Mouse (Mus musculus): ENCODE data around the gene Ttc29. TPM values are rescaled to one million over a fixed set of nuclear protein-coding genes. Genes with fewer than 3 reads are reported as not detected.

Gene Ttc29
- total and polyA plus RNA-seq, 2 experiments from 2014 or later, result 0.05 TPM; not detected in 1

GRCm38 (mm10) chr8:78423937-78424336 lies 210.8 kb downstream of the Ttc29 start:
- Histone ChIP-seq H3K9me3 (replicated peaks; ENCODE audit: control insufficient read depth, low read length) (no peaks in the 10 kb centered on the region), H3K4me2 (ENCODE audit: low read depth, low read length) (no peak overlapping the region), H3K9ac (replicated peaks; ENCODE audit: low read depth, low read length) (no peak overlapping the region), H3K4me3 (ENCODE audit: low read depth, low read length) (no peak overlapping the region), H3K27ac (ENCODE audit: low read depth) (no peak overlapping the region), H3K4me1 (ENCODE audit: control insufficient read depth, insufficient read depth) (no peaks in the 10 kb centered on the region), H3K27me3 (ENCODE audit: control insufficient read depth, insufficient read depth, low read length) (peaks cover 70% of the 10 kb centered on the region), H3K36me3 (replicated peaks; ENCODE audit: control insufficient read depth, insufficient read depth, low read length) (no peaks in the 10 kb centered on the region)
- ATAC-seq (ENCODE audit: insufficient read depth, low read depth) (no peak), DNase-seq (ENCODE audit: low spot score) (no peak)
- TF ChIP-seq CTCF (IDR thresholded peaks at IDR 0.05; ENCODE audit: low read depth) (no peak), EP300 (IDR thresholded peaks at IDR 0.05; ENCODE audit: low read depth) (no peak)
- 3% methylated on average over 1 of the region's 1 CpGs for whole genome bisulfite sequencing

GRCm38 (mm10) chr8:78426455-78426854 lies 213.4 kb downstream of the Ttc29 start:
- Histone ChIP-seq H3K9me3 (replicated peaks; ENCODE audit: control insufficient read depth, low read length) (no peaks in the 10 kb centered on the region), H3K4me1 (ENCODE audit: control insufficient read depth, insufficient read depth) (no peaks in the 10 kb centered on the region), H3K27ac (ENCODE audit: low read depth) (no peak overlapping the region), H3K9ac (replicated peaks; ENCODE audit: low read depth, low read length) (no peak overlapping the region), H3K27me3 (ENCODE audit: control insufficient read depth, insufficient read depth, low read length) (peaks cover 82% of the 10 kb centered on the region), H3K4me2 (ENCODE audit: low read depth, low read length) (no peak overlapping the region), H3K36me3 (replicated peaks; ENCODE audit: control insufficient read depth, insufficient read depth, low read length) (no peaks in the 10 kb centered on the region), H3K4me3 (ENCODE audit: low read depth, low read length) (no peak overlapping the region)
- ATAC-seq (ENCODE audit: insufficient read depth, low read depth) (no peak), DNase-seq (ENCODE audit: low spot score) (no peak)
- WGBS, result 4% methylated on average over 10 of the region's 10 CpGs
- TF ChIP-seq EP300 (IDR thresholded peaks at IDR 0.05; ENCODE audit: low read depth), result no peak
- no peak for TF ChIP-seq CTCF (IDR thresholded peaks at IDR 0.05; ENCODE audit: low read depth)

- TF ChIP-seq CTCF (IDR thresholded peaks at IDR 0.05; ENCODE audit: low read depth) (no peak), EP300 (IDR thresholded peaks at IDR 0.05; ENCODE audit: low read depth) (no peak)
- no peak overlapping the region for H3K9ac ChIP-seq (replicated peaks; ENCODE audit: low read depth, low read length)
- WGBS, result 3% methylated on average over 32 of the region's 32 CpGs
- no peak for DNase-seq (ENCODE audit: low spot score)
- ATAC-seq (ENCODE audit: insufficient read depth, low read depth), result no peak
- H3K4me3 ChIP-seq (ENCODE audit: low read depth, low read length), result no peak overlapping the region
- H3K27ac ChIP-seq (ENCODE audit: low read depth), result no peak overlapping the region
- no peaks in the 10 kb centered on the region for H3K36me3 ChIP-seq (replicated peaks; ENCODE audit: control insufficient read depth, insufficient read depth, low read length)
- no peaks in the 10 kb centered on the region for H3K4me1 ChIP-seq (ENCODE audit: control insufficient read depth, insufficient read depth)
- H3K9me3 ChIP-seq (replicated peaks; ENCODE audit: control insufficient read depth, low read length), result no peaks in the 10 kb centered on the region
- peaks cover 82% of the 10 kb centered on the region for H3K27me3 ChIP-seq (ENCODE audit: control insufficient read depth, insufficient read depth, low read length)
- H3K4me2 ChIP-seq (ENCODE audit: low read depth, low read length), result no peak overlapping the region
Observed at GRCm38 (mm10) chr8:78426875-78427768, 214.0 kb downstream of the Ttc29 start.

GRCm38 (mm10) chr8:78427769-78428130 lies 214.7 kb downstream of the Ttc29 start:
- WGBS, result 2% methylated on average over 8 of the region's 8 CpGs
- Histone ChIP-seq H3K4me2 (ENCODE audit: low read depth, low read length) (no peak overlapping the region), H3K9me3 (replicated peaks; ENCODE audit: control insufficient read depth, low read length) (no peaks in the 10 kb centered on the region), H3K4me3 (ENCODE audit: low read depth, low read length) (no peak overlapping the region), H3K9ac (replicated peaks; ENCODE audit: low read depth, low read length) (no peak overlapping the region), H3K4me1 (ENCODE audit: control insufficient read depth, insufficient read depth) (no peaks in the 10 kb centered on the region), H3K27ac (ENCODE audit: low read depth) (no peak overlapping the region), H3K36me3 (replicated peaks; ENCODE audit: control insufficient read depth, insufficient read depth, low read length) (no peaks in the 10 kb centered on the region), H3K27me3 (ENCODE audit: control insufficient read depth, insufficient read depth, low read length) (peaks cover 82% of the 10 kb centered on the region)
- DNase-seq (ENCODE audit: low spot score), result no peak
- no peak for ATAC-seq (ENCODE audit: insufficient read depth, low read depth)
- TF ChIP-seq EP300 (IDR thresholded peaks at IDR 0.05; ENCODE audit: low read depth) (no peak), CTCF (IDR thresholded peaks at IDR 0.05; ENCODE audit: low read depth) (no peak)

- Histone ChIP-seq H3K4me3 (ENCODE audit: low read depth, low read length) (no peak overlapping the region), H3K9me3 (replicated peaks; ENCODE audit: control insufficient read depth, low read length) (no peaks in the 10 kb centered on the region), H3K27ac (ENCODE audit: low read depth) (no peak overlapping the region), H3K9ac (replicated peaks; ENCODE audit: low read depth, low read length) (no peak overlapping the region), H3K27me3 (ENCODE audit: control insufficient read depth, insufficient read depth, low read length) (peaks cover 80% of the 10 kb centered on the region), H3K4me2 (ENCODE audit: low read depth, low read length) (no peak overlapping the region), H3K36me3 (replicated peaks; ENCODE audit: control insufficient read depth, insufficient read depth, low read length) (no peaks in the 10 kb centered on the region), H3K4me1 (ENCODE audit: control insufficient read depth, insufficient read depth) (no peaks in the 10 kb centered on the region)
- ATAC-seq (ENCODE audit: insufficient read depth, low read depth), result no peak
- no peak for TF ChIP-seq CTCF (IDR thresholded peaks at IDR 0.05; ENCODE audit: low read depth)
- no peak for TF ChIP-seq EP300 (IDR thresholded peaks at IDR 0.05; ENCODE audit: low read depth)
- WGBS, result 8% methylated on average over 11 of the region's 11 CpGs
- no peak for DNase-seq (ENCODE audit: low spot score)
Observed at GRCm38 (mm10) chr8:78428148-78428547, 215.1 kb downstream of the Ttc29 start.
